Mouse (Mus musculus): ENCODE measurements at regions not wholly inside any gene's neighbourhood (a gene's known extent, or its start where the extent isn't known, plus 50 kb on each side); places are given as distances from the start of the nearest gene placed in this dataset.

GRCm38 (mm10) chr1:132820136-132820535, 59.9 kb upstream of the Lrrn2 start:
- H3K9me3 ChIP-seq (ENCODE audit: control insufficient read depth, low read length) = no peaks in the 10 kb centered on the region
- H3K36me3 ChIP-seq (ENCODE audit: control insufficient read depth, insufficient read depth, low read length) = no peaks in the 10 kb centered on the region
- DNase-seq (ENCODE audit: low spot score) (no peak), ATAC-seq (ENCODE audit: insufficient read depth, low FRiP score, low TSS enrichment) (no peak)
- H3K27ac ChIP-seq (ENCODE audit: low read depth, low read length) = no peak overlapping the region
- no peaks in the 10 kb centered on the region for H3K4me1 ChIP-seq (ENCODE audit: control insufficient read depth, insufficient read depth, low read length)
- H3K9ac ChIP-seq (ENCODE audit: low read length) = no peak overlapping the region
- no peak overlapping the region for H3K4me3 ChIP-seq (ENCODE audit: low read depth, low read length)
- 60% methylated on average over 8 of the region's 8 CpGs for WGBS
- H3K27me3 ChIP-seq (ENCODE audit: control insufficient read depth, insufficient read depth, low read length) = no peaks in the 10 kb centered on the region
- no peak overlapping the region for H3K4me2 ChIP-seq (ENCODE audit: low read depth)

- Histone ChIP-seq H3K27me3 (ENCODE audit: control insufficient read depth, insufficient read depth, low read length) (no peaks in the 10 kb centered on the region), H3K9me3 (ENCODE audit: control insufficient read depth, low read length) (no peaks in the 10 kb centered on the region), H3K27ac (ENCODE audit: low read depth, low read length) (no peak overlapping the region), H3K36me3 (ENCODE audit: control insufficient read depth, insufficient read depth, low read length) (no peaks in the 10 kb centered on the region), H3K4me2 (ENCODE audit: low read depth) (no peak overlapping the region), H3K4me3 (ENCODE audit: low read depth, low read length) (no peak overlapping the region), H3K4me1 (ENCODE audit: control insufficient read depth, insufficient read depth, low read length) (no peaks in the 10 kb centered on the region), H3K9ac (ENCODE audit: low read length) (no peak overlapping the region)
- ATAC-seq (ENCODE audit: insufficient read depth, low FRiP score, low TSS enrichment) (no peak), DNase-seq (ENCODE audit: low spot score) (no peak)
- WGBS = 63% methylated on average over 7 of the region's 7 CpGs
Measured at GRCm38 (mm10) chr1:132818296-132818695, 61.8 kb upstream of the Lrrn2 start.

- H3K4me2 ChIP-seq (ENCODE audit: low read depth) = no peak overlapping the region
- ATAC-seq (ENCODE audit: insufficient read depth, low FRiP score, low TSS enrichment) (no peak), DNase-seq (ENCODE audit: low spot score) (no peak)
- H3K4me1 ChIP-seq (ENCODE audit: control insufficient read depth, insufficient read depth, low read length) = no peaks in the 10 kb centered on the region
- no peak overlapping the region for H3K27ac ChIP-seq (ENCODE audit: low read depth, low read length)
- H3K4me3 ChIP-seq (ENCODE audit: low read depth, low read length) = no peak overlapping the region
- H3K9me3 ChIP-seq (ENCODE audit: control insufficient read depth, low read length) = no peaks in the 10 kb centered on the region
- 87% methylated on average over 2 of the region's 2 CpGs for WGBS
- H3K9ac ChIP-seq (ENCODE audit: low read length) = no peak overlapping the region
- no peaks in the 10 kb centered on the region for H3K27me3 ChIP-seq (ENCODE audit: control insufficient read depth, insufficient read depth, low read length)
- no peaks in the 10 kb centered on the region for H3K36me3 ChIP-seq (ENCODE audit: control insufficient read depth, insufficient read depth, low read length)
Measured at GRCm38 (mm10) chr1:132817366-132817765, 62.7 kb upstream of the Lrrn2 start.

GRCm38 (mm10) chr1:132805543-132805942, 63.9 kb upstream of the Nfasc start:
- WGBS = 62% methylated on average over 9 of the region's 9 CpGs
- DNase-seq (ENCODE audit: low spot score) (no peak), ATAC-seq (ENCODE audit: insufficient read depth, low FRiP score, low TSS enrichment) (no peak)
- Histone ChIP-seq H3K36me3 (ENCODE audit: control insufficient read depth, insufficient read depth, low read length) (no peaks in the 10 kb centered on the region), H3K27ac (ENCODE audit: low read depth, low read length) (no peak overlapping the region), H3K9me3 (ENCODE audit: control insufficient read depth, low read length) (no peaks in the 10 kb centered on the region), H3K4me3 (ENCODE audit: low read depth, low read length) (no peak overlapping the region), H3K27me3 (ENCODE audit: control insufficient read depth, insufficient read depth, low read length) (no peaks in the 10 kb centered on the region), H3K4me1 (ENCODE audit: control insufficient read depth, insufficient read depth, low read length) (no peaks in the 10 kb centered on the region), H3K4me2 (ENCODE audit: low read depth) (no peak overlapping the region), H3K9ac (ENCODE audit: low read length) (no peak overlapping the region)

- no peaks in the 10 kb centered on the region for H3K27me3 ChIP-seq (ENCODE audit: control insufficient read depth, insufficient read depth, low read length)
- no peak overlapping the region for H3K4me2 ChIP-seq (ENCODE audit: low read depth)
- ATAC-seq (ENCODE audit: insufficient read depth, low FRiP score, low TSS enrichment) (no peak), DNase-seq (ENCODE audit: low spot score) (no peak)
- no peaks in the 10 kb centered on the region for H3K4me1 ChIP-seq (ENCODE audit: control insufficient read depth, insufficient read depth, low read length)
- no peaks in the 10 kb centered on the region for H3K36me3 ChIP-seq (ENCODE audit: control insufficient read depth, insufficient read depth, low read length)
- H3K9me3 ChIP-seq (ENCODE audit: control insufficient read depth, low read length) = no peaks in the 10 kb centered on the region
- H3K9ac ChIP-seq (ENCODE audit: low read length) = no peak overlapping the region
- no peak overlapping the region for H3K27ac ChIP-seq (ENCODE audit: low read depth, low read length)
- no peak overlapping the region for H3K4me3 ChIP-seq (ENCODE audit: low read depth, low read length)
- 79% methylated on average over 9 of the region's 9 CpGs for WGBS
Measured at GRCm38 (mm10) chr1:132803842-132804241, 62.2 kb upstream of the Nfasc start.

- Histone ChIP-seq H3K27me3 (ENCODE audit: control insufficient read depth, insufficient read depth, low read length) (no peaks in the 10 kb centered on the region), H3K4me3 (ENCODE audit: low read depth, low read length) (no peak overlapping the region), H3K36me3 (ENCODE audit: control insufficient read depth, insufficient read depth, low read length) (no peaks in the 10 kb centered on the region), H3K4me2 (ENCODE audit: low read depth) (no peak overlapping the region), H3K9me3 (ENCODE audit: control insufficient read depth, low read length) (no peaks in the 10 kb centered on the region), H3K9ac (ENCODE audit: low read length) (no peak overlapping the region), H3K4me1 (ENCODE audit: control insufficient read depth, insufficient read depth, low read length) (no peaks in the 10 kb centered on the region), H3K27ac (ENCODE audit: low read depth, low read length) (no peak overlapping the region)
- no peak for ATAC-seq (ENCODE audit: insufficient read depth, low FRiP score, low TSS enrichment)
- no peak for DNase-seq (ENCODE audit: low spot score)
- WGBS = 46% methylated on average over 4 of the region's 4 CpGs
Measured at GRCm38 (mm10) chr1:132802380-132802779, 60.8 kb upstream of the Nfasc start.

GRCm38 (mm10) chr1:132800285-132800684, 58.7 kb upstream of the Nfasc start:
- Histone ChIP-seq H3K36me3 (ENCODE audit: control insufficient read depth, insufficient read depth, low read length) (no peaks in the 10 kb centered on the region), H3K4me3 (ENCODE audit: low read depth, low read length) (no peak overlapping the region), H3K27me3 (ENCODE audit: control insufficient read depth, insufficient read depth, low read length) (no peaks in the 10 kb centered on the region), H3K9me3 (ENCODE audit: control insufficient read depth, low read length) (no peaks in the 10 kb centered on the region), H3K4me2 (ENCODE audit: low read depth) (no peak overlapping the region), H3K9ac (ENCODE audit: low read length) (no peak overlapping the region), H3K4me1 (ENCODE audit: control insufficient read depth, insufficient read depth, low read length) (no peaks in the 10 kb centered on the region), H3K27ac (ENCODE audit: low read depth, low read length) (no peak overlapping the region)
- 3% methylated on average over 9 of the region's 9 CpGs for WGBS
- ATAC-seq (ENCODE audit: insufficient read depth, low FRiP score, low TSS enrichment) (no peak), DNase-seq (ENCODE audit: low spot score) (peak; percentile 46)

GRCm38 (mm10) chr1:132799258-132799657, 57.7 kb upstream of the Nfasc start:
- Histone ChIP-seq H3K4me2 (ENCODE audit: low read depth) (no peak overlapping the region), H3K36me3 (ENCODE audit: control insufficient read depth, insufficient read depth, low read length) (no peaks in the 10 kb centered on the region)
- DNase-seq (ENCODE audit: low spot score) = peak; percentile 45

GRCm38 (mm10) chr1:132794462-132794861, 52.9 kb upstream of the Nfasc start:
- H3K27me3 ChIP-seq (ENCODE audit: control insufficient read depth, insufficient read depth, low read length) = no peaks in the 10 kb centered on the region
- H3K9me3 ChIP-seq (ENCODE audit: control insufficient read depth, low read length) = no peaks in the 10 kb centered on the region
- no peak overlapping the region for H3K4me3 ChIP-seq (ENCODE audit: low read depth, low read length)
- H3K36me3 ChIP-seq (ENCODE audit: control insufficient read depth, insufficient read depth, low read length) = no peaks in the 10 kb centered on the region
- 96% methylated on average over 1 of the region's 1 CpGs for WGBS
- no peak overlapping the region for H3K27ac ChIP-seq (ENCODE audit: low read depth, low read length)
- no peak overlapping the region for H3K9ac ChIP-seq (ENCODE audit: low read length)
- ATAC-seq (ENCODE audit: insufficient read depth, low FRiP score, low TSS enrichment) (no peak), DNase-seq (ENCODE audit: low spot score) (no peak)
- H3K4me2 ChIP-seq (ENCODE audit: low read depth) = no peak overlapping the region
- H3K4me1 ChIP-seq (ENCODE audit: control insufficient read depth, insufficient read depth, low read length) = no peaks in the 10 kb centered on the region

More at GRCm38 (mm10) chr1:132799258-132799657, 57.7 kb upstream of the Nfasc start:
- ATAC-seq (ENCODE audit: insufficient read depth, low FRiP score, low TSS enrichment) = no peak
- Histone ChIP-seq H3K4me3 (ENCODE audit: low read depth, low read length) (no peak overlapping the region), H3K27ac (ENCODE audit: low read depth, low read length) (no peak overlapping the region), H3K4me1 (ENCODE audit: control insufficient read depth, insufficient read depth, low read length) (no peaks in the 10 kb centered on the region), H3K9ac (ENCODE audit: low read length) (no peak overlapping the region), H3K9me3 (ENCODE audit: control insufficient read depth, low read length) (no peaks in the 10 kb centered on the region), H3K27me3 (ENCODE audit: control insufficient read depth, insufficient read depth, low read length) (no peaks in the 10 kb centered on the region)
- 13% methylated on average over 6 of the region's 6 CpGs for WGBS

Measured in neural tube, embryonic 11.5 days (tissue).